Mouse (Mus musculus) cerebral cortex, adult 2 months (tissue): ENCODE measurements around the gene Maml2.

Experiments
- WGBS: fragments of 180-500 bp; shearing (Covaris S2); methylation state at CpG from one replicate; pipeline ENCODE4 v1.1.7; 2018; 5-methylcytosine and 5-hydroxymethylcytosine counted together

Gene Maml2

DNA sequence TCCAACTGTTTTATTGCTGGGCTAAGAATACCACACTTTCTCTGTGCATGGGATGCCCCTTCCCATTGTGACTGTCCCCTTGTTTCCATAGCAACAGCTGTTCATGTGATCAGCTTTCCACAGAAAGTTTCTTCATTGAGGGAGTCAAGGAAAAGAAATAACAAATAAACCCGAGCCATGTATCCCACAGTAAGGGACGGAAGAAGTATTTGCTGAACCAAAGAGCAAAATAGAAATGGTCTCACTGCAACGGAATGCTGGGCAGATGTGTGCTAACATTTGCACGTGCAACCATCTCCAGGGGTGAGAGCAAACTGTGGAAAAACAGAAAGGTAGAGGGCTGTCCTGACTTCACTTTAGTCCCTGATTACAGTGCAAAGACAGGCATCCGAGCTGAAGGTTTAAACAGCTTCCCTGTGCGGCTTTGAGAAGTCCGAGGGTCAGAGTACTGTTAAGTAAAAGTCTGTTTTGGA is 156.9 kb downstream of the Maml2 start:
- 42% methylated on average over 7 of the region's 7 CpGs for WGBS

DNA sequence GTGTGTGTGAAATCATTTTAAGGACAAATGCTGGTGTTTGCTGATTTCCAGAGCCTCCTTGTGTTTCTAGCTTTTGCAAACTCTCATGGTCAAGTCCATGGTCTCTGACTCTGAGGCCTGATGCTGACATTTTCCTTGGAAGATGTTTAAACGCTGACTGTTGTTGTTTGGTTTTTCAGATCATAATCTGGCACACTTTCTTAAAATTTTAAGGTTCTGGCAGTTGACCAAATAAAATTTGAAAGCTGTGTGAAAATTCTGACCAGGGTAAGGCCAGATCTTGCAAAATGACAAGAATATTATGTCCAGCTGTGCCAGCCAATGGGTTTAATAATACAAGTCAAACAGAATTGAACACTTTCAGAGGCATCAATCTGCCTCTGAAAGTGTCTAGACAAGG is 157.5 kb downstream of the Maml2 start:
- 74% methylated on average over 1 of the region's 1 CpGs for WGBS

DNA sequence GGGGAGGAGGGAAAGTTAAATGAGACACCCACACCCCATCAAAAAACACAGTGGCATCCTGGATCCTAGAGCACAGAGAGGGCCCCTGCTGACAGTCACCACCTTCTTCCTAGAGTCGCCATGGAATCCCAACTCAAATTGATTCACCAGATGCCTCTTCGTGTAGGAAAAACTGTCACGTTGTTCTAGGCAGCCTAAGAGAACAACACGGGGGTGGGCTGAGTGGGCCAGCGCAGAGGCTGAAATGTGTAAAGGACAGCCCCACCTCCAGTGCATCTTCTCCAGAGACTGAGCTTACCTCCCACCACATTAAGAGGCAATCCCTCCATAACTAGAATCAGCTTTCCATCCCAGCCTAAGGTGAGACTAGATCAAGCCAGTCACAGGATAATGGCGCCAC is 160.0 kb downstream of the Maml2 start:
- 64% methylated on average over 6 of the region's 6 CpGs for WGBS

DNA sequence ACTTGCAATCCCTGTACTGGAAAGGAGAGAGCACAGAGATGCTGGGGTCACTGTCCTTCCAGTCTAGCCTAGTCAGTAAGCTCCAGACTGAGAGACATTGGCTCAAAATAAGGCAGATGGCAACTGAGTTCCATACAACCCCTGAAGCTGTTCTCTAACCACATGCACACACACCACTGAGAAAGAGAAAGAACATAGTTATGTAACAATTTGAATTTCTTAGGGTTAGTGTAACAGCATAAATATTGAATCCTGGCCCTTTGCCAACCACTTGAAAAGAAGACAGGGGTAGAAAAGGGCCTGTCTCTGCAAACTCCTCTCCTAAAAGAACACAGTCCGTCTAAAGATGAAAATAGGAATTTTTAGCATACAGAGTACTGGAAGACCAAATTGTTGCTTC is 161.6 kb downstream of the Maml2 start:
- WGBS: 47% methylated on average over 1 of the region's 1 CpGs

DNA sequence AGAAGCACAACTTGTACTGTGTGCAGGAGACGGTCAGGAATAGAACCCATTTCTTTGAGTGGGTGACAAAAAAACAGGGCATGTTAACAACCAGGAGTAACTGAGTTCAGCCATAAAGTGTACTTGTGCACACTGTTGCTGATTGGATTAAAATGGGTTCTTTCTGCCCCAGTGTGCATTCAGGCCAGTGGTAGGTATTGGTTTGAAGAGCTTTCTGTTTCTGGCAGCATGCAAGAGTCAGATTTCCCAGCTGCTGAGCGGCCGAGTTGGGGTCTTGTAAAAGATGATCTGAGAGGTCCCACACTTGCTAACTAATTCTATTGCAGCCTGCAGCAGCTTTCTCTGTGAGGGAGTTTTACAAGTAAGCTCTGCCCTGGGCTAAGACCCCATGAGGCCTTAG is 162.3 kb downstream of the Maml2 start:
- WGBS: 70% methylated on average over 3 of the region's 3 CpGs

DNA sequence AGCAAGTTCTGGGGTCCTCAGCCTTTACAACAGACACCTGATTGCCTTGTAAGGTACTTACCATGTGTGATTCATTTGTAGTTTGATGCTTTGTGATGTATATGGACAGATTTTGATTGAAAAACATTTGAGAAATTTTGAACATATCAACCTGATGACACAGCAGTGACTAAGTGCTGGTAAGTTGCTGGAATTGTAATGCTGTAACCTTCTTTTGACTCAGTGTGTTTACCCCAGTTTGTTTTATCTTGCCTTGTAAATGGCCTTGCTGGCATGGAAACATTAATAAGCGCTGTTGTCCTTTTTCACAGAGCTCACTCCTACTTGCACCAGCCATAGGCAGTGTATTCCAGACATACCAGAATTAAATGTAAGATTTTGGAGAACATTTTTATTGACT is 163.2 kb downstream of the Maml2 start:
- 88% methylated on average over 1 of the region's 1 CpGs for WGBS

DNA sequence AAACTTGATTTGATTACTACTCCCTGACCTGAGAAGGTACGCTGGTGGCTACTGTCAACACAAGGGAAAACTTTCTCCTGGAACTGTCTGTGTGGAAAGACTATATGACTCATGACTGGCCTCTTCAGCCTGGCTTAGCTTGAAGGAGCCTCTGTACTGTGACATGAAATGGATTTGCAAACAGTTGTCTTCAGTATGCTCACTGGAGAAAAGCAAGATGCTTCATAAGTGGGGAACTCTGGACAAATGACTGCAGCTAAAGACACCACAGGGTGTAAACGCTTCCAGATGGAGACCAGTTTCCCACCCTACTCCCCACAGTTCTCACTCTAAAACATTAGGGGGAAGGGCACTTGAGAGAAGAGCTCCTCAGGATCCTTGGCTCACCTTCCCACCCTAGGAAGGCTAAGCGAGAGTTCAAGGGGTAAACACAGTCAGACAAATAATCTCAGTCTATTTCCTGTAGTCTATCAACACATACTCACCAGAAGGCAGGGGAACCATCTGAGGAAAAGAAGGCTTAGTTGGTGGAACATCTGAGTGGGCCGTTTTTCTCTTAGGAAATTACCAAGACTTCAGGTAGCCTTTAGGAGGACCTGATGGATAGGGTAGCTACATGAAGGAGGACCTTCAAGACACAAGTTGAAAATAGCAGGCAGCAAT is 167.7 kb downstream of the Maml2 start:
- WGBS: 79% methylated on average over 4 of the region's 4 CpGs

DNA sequence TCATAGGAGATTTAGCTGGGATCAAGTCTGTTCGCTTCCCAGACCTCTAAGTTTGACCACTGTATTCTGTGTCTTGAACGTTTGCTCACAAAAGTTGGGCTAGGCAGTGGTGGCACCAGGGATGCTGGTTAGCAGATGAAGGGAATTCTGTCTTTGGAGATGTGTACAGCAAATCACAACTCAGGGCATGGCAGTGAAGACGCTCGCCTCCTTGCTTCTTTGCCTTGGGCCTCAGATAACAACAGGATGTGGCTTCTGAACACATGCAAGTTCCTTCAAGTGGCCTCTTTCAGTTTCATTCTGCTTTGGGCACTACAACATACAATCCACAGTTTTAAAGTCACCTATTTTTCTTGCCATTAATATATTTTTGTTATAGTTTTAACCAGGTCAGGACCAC is 168.6 kb downstream of the Maml2 start:
- 72% methylated on average over 4 of the region's 4 CpGs for WGBS

DNA sequence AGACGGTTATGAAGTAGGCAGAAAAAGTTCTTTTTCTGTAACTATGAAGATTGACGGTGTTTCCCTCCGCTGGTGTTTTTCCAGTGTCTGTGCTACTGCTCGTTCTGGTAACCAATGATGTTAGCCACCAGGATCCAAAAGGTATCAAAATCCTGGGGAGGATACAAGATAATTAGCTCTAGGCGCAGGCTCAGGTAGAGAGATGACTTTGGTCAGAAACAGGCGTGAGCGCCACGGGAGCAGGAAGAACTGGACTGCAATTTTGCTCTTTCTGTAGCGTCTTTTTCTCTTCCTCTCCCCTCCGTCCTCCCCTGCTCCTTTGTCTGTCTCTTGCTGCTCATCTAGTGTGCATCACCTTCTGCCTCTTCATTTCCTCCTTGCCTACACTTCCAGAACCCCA is 169.1 kb downstream of the Maml2 start:
- WGBS: 89% methylated on average over 10 of the region's 10 CpGs

DNA sequence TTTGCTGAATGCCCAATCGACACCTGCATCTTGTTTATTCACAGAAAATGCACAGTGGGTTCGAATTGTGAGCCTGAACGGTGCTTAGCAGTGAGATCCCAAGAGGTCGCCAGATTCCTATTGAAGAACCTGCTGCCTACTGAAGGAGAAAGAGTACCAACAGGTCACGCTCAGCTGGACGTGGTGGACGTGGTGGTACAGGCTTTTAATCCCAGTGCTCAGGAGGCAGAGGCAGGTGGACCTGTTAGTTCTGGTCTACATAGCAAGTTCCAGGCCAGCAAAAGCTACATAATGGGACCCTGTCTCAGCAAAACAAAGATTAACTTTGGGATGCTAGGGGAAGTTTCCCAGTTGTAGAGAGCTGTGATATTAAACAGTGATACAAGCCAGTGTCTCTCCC is 170.0 kb downstream of the Maml2 start:
- 86% methylated on average over 7 of the region's 7 CpGs for WGBS

DNA sequence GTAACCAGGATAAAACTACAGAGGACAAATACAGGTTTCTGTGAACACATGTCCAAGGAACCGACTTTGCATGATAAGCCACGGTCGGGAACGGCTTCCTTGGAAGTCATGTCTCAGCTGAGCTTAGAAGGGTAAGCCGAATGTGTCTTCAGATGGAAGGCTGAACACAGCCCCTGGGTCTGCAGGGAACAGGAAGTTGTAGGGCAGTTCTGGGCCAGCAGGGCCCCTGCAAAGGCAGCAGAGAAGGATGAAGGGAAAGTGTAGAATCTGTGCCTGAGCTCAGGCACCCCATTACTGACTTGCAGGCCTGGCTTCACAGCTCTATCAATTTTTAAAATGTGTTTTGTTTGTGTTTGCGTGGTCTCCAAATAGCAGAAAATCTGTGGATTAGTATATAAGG is 171.0 kb downstream of the Maml2 start:
- 80% methylated on average over 6 of the region's 6 CpGs for WGBS

DNA sequence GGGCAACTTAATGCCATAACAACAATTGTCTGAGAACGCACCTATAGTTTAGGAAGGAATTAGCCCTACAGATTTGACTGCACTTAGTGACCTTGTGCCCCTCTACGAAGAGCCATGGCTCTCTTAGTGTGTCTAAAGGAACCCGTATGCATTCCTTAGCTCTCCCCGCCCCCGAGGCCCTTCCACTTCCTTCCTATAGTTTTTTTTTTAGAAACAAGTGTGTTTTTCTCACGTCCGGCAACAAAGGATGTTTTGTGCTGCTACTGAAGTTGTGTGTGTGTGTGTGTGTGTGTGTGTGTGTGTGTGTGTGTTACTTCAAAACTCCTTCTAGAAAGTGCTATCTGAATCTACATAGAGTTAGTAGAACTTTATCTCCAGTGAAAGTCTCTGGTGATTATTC is 172.3 kb downstream of the Maml2 start:
- 63% methylated on average over 7 of the region's 7 CpGs for WGBS

DNA sequence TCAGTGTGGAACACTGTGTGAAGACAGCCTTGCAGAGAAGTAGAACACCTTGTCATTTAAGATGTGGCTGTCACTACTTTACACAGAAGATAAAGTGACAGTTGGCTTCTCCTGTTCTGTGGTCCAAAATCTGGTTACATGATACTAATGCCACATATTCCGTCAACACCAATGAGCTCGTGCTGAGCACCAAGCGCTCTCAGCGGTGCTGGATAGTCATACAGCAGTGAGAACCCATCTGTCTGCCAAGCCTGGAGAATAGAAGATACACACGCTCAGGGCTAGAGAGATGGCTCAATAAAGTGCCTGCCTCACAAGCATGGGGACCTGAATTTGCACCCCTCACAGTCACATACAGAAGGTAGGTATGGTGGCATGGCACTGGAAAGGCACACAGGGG is 177.2 kb downstream of the Maml2 start:
- WGBS: 84% methylated on average over 5 of the region's 5 CpGs

DNA sequence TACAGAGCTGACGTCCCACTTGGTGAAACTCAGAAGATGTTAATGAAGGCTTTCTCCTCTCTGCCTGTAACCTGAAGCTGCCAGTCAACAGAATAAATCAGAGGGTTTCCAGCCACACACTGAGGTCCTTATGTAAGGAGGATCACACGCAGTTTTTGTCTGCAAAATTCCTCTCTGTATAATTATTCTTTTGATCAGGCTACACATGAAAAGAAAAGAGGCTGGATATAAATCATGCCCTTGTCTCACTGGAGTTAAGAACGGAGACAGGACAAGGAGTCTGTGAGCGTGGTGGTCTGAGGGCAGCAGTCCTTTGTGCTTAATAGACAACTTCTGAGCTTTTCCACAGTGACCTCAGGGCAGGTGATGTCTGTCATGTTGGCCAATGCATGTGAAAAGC is 181.5 kb downstream of the Maml2 start:
- WGBS: 63% methylated on average over 4 of the region's 4 CpGs

DNA sequence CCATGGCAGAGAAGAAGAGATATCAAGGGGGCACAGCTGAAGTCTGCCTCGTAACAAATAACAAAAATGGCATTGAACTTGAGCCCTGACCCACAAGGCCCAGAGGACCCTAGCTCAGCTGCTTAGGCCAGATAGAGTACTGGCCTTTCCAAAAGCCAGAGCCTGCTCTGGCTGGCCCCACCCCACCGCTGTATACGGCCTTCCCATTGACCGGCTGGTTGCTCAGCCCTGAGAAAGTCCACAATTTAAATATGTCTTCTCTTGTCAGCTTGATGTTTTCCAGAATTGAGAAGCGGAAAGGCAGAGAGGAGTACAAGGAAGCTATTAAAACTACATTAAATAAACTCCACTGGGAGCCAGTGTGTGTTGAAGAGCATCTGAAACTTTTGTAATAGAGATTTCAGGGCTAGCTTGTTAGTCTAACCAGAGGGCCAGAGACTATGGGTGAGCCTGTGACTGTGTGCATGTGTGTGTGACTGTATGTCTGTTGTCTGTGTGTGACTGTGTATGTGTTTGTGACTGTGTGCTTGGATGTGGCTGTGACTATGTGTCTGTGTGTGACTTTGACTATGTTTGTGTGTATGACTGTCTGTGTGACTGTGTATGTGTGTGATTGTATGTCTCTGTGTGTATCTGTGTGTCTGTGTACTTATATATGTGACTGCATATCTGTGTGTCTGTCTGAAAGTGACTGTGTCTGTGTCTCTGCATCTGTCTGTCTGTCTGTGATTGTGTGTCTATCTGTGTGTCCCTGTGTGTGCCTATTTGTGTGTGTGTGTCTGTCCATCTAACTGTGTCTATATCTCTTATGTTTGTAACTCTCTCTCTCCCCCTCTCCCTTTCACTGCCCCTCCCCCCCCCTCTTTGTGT is 185.7 kb downstream of the Maml2 start:
- 78% methylated on average over 5 of the region's 5 CpGs for WGBS

DNA sequence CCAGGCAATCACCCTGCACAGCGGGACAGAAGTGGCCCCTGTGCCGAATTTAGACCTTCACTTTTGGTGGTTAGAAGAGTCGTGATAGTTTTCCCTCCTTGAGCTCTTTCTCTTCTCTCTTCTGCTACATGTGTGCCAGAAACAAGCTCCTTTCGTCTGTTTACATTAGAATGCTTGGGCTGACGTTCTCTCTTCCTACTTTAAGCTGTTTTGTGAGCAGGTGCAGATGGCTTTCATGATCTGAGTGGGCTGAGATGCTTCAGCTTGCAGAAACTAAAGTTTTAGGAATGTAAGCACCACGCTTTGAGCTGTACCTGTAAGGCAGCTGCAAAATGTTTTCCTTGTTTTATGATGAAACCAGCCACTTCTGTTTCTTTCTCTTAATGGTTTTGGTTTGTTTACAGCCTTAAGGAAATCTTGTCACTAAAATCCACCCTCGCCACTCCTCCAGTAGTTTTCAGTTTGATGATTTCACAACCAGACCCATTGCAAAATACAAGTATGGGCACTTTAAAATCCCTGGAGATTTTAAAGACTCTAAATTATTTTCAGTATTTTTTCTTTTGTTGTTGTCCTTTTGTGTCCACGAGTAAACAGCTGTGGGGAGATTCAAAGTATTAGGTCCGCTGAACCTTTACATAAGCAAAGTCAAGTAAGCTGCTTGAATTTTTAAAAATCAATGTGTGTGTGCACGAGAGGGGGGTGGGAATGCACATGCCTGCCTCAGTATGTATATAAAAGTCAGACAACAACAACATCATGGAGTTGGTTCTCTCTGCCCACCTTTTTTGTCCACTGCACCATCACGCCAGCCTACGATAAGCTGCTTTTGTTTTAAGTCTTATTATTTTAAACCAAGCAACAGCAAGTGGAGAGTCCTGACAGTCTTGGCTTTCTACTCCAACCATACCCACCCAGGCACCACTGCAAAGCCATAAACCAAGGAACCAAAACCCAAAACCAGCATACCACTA is 186.8 kb downstream of the Maml2 start:
- 46% methylated on average over 12 of the region's 12 CpGs for WGBS

DNA sequence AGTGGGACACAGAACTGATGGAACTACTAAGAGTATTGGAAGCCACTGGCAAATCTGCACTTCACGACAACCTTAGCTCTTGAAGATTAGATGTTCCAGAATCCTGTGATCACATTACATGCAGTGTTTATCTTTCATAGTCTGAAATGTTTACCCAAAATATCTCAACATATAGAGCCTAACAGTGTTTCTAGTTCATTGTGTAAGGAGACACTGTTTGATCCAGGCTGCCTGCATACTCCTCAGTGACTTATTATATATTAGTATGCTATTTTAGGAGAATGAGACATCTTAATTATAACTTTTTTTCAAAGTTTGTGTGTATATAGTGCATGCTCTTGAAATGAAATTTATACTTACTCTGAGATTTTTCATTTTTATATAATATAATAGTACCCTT is 188.2 kb downstream of the Maml2 start:
- 91% methylated on average over 1 of the region's 1 CpGs for WGBS

DNA sequence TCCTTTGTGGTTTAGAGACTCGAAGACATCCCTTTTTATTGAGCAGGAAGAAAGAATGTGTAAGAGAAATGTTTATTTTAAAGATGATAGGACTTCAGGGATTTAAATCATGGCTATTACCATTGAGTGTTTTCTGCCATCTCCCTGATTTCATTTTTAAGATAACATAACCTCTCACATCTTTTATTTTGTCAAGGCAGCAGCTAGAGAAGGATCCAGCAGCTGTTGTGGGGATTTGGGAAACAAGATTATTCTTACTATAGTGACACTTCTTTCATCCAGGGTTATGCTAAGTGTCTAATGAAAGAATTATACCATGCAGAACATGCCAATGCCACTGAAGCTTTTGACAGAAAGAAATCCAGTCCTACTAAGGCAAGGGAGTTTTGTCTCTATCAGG is 193.3 kb downstream of the Maml2 start:
- 72% methylated on average over 1 of the region's 1 CpGs for WGBS

DNA sequence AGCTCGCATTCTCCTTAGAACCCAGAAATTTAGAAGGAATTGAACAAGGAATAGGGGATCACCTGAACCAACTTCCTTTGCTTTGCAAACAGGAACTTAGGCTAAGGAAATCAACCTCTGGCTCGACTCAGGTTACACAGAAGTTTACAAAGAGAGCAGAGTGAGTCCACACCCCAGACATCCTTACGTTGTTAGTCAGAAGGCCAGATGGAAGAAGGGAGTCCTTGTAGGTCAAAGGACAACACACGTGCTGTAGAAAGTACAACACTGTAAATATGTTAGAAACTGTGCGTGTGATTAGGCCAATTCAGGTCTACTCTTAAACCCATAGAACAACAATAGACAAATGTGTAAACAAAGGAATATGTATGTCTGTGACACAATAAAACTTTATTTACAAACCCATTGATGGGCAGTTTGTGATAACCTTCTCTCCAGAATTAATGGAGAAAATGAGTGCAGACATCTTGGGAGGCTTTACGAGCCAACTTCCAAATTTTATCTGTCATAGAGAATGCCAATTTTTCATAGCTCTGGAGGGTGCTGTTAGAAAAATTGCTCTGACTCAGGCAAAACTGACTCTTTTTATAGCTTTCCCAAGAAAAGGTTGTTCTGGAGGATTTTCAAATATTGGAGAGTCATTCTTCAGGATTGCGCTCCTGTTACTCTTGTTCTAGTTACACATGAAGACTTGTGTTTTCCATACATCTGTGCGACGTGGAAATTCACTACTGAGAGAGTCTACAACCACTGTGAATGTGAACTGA is 194.3 kb downstream of the Maml2 start:
- WGBS: 70% methylated on average over 9 of the region's 9 CpGs

DNA sequence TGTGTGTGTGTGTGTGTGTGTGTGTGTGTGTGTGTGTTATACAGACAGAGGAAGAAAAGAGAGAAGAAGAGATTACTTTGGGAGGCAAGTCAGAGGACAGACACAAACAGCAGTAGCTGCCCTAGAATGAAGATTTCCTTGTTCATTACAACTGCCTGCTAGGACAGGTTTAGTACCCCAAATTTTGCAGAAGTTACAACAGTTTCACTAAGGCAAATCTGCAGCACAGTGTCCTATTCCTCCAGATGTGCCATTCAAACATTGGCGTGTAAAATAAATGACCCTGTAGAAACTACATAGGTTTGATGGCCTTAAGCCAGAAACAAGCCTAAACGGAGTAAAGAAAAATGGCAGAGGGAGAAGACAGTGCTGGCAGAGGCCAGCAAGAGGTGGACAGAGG is 195.1 kb downstream of the Maml2 start:
- WGBS: 72% methylated on average over 2 of the region's 2 CpGs

DNA sequence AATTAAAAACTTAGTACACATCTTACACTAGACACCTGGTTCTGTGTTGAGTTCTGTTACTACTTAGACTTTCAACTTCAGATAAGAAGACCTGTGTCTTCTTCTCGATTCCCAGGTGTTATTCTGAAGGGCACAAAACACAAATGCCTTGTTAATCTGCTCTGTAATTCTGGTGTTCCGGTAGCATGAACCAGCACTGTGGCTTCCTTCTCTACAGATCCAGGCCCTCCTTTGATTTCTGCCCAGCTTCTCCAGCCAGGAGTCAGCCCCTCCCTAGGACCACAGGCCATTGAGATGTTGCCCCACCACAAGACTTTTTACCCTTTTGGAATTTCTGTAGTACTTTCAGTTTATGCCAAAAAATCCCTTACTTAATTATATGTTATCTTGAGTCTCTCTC is 196.0 kb downstream of the Maml2 start:
- whole genome bisulfite sequencing: 86% methylated on average over 2 of the region's 2 CpGs
